Mouse (Mus musculus): ENCODE data around the gene Gm10352.
"Not testable (repeated sequence)": the region's sequence is repeated elsewhere in the genome, so short reads cannot be mapped to it uniquely, and the experiment has no call there.

Gene Gm10352

DNA sequence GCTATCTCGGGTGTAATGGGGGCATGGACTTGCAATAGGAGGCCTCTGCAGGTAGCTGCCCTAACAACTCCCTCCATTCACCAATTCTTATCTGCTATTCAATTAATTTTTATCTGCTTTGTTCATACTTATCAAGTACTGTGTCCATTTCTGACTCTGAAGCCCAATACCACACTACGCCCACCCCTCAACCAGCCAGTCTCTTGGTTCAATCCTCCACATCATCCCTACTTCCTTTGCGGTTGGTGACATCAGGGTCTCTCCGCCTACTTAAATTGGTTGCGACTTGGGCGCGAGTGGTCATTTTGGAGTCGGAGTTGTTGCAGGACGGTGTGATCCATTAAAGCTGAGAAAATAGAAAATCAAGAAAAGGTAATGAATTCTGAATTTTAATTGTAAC, at the start of gene Gm10352:
Gm10352 (plus strand) TSS at position 301 of the 400 bp plus-strand sequence.
- DNase-seq (ENCODE audit: low spot score): not testable (repeated sequence)

DNA sequence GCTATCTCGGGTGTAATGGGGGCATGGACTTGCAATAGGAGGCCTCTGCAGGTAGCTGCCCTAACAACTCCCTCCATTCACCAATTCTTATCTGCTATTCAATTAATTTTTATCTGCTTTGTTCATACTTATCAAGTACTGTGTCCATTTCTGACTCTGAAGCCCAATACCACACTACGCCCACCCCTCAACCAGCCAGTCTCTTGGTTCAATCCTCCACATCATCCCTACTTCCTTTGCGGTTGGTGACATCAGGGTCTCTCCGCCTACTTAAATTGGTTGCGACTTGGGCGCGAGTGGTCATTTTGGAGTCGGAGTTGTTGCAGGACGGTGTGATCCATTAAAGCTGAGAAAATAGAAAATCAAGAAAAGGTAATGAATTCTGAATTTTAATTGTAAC, 31.5 kb downstream of the Gm10352 start, which contains the start of gene Gm29289:
Gm29289 (plus strand) TSS at position 301 of the 400 bp plus-strand sequence.
- DNase-seq (ENCODE audit: low spot score): not testable (repeated sequence)
